Mouse (Mus musculus): ENCODE data around the gene Stn1. TPM values are rescaled to one million over a fixed set of nuclear protein-coding genes. Genes with fewer than 3 reads are reported as not detected.
A peak's percentile ranks its signal among the peaks of the same experiment; 100 is the strongest.

The Stn1 gene
- total RNA-seq, 2 experiments from 2014 or later = 13.1 to 18.7 TPM

GRCm38 (mm10) chr19:47510135-47510472 lies 27.2 kb downstream of the Stn1 start:
- DNase-seq = no peak

- DNase-seq = peak; percentile 17
Measured at GRCm38 (mm10) chr19:47508771-47509281, 28.5 kb downstream of the Stn1 start.

GRCm38 (mm10) chr19:47508191-47508590 lies 29.1 kb downstream of the Stn1 start:
- DNase-seq = no peak

GRCm38 (mm10) chr19:47507128-47508121 lies 29.9 kb downstream of the Stn1 start:
- peak; percentile 79 for DNase-seq

DNA sequence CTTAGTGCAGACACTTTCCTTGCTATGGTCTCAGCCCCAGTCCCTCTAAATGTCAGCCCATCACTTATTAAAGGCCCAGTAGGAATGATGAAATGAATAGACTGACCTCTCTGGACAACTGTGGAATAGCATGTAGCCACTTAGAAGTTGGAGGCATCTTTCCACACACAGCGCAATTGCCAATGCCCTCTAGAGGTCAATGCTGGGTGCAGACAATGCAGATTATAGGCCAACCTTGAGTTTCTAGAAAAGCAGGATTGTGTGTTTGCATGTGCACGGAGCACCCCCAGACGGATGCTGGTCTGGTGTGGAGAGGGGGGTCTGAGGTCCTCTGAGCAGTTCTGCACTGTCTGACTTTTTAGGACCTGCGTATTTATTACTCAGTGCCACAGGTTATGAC lies 33.7 kb downstream of the Stn1 start:
- DNase-seq = peak; percentile 35

- no peak for DNase-seq
Measured at GRCm38 (mm10) chr19:47502563-47502962, 34.7 kb downstream of the Stn1 start.

GRCm38 (mm10) chr19:47500389-47501011 lies 36.8 kb downstream of the Stn1 start:
- no peak for DNase-seq

- no peak for DNase-seq
Measured at GRCm38 (mm10) chr19:47499841-47500240, 37.5 kb downstream of the Stn1 start.

DNA sequence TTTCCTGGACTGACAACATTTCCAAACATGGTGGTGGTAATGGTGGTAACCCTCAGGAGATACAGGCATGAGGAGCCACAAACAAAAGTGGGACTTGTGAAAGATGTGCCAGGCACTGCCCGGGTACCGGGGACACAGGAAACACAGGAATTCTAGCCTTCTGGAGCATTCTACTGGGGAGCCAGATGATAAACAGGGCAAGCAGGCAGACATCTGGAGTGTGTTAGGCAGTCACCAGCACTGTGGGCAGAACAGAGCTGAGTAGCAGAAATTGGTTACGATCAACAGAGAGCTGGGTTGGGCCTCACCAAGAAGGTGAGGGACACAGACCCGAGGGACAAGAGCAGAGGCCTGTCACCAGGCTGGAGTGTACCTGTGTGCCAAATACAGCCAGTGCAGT lies 38.4 kb downstream of the Stn1 start:
- DNase-seq = no peak

GRCm38 (mm10) chr19:47497736-47498135 lies 39.6 kb downstream of the Stn1 start:
- DNase-seq = no peak

GRCm38 (mm10) chr19:47497313-47497712 lies 40.0 kb downstream of the Stn1 start:
- DNase-seq = no peak

DNA sequence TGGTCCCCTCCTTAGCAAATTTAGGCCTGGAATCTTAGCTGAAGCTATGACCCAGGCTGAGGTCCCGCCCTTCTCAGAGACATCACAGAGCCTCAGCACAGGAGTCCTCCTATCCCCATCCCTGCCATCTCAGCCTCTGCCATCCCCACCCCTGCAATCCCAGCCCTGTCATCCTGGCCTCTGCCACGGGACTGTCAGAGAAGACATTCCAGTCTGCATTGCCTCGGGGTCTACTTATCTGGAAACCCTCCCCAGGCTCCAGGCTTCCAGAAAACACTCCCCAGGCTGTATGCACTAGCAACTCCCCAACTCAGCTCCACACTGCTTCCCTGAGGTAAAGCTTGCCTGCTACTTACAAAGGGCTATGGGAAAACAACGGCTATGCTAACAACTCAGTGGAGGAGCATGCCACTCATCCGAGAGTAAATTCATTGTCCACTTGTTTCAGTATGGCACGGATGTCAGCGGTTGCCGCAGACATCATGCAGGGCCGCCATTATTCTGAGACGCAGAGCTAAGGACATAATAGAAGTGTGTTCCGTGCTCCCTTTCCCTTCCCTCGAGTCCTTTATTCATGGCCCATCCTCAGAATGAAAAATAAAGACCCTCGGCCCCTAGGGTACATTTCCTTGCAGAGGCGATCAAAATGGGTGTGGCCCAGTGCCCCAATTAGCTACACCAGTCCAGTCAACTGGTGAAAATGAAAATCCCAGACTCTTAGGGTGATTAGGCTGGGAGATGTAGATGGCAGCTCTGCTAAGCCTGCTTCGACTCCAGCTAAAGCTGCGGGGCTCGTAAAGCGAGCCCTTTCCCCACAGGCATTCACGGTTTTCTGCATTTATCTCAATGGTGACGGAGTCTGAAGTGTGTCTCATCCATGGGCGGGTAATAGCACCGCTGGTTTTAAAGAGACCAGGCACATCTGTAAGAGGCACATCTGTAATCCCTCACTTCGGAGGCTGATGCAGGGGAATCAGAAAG lies 44.0 kb downstream of the Stn1 start:
- no peak for DNase-seq

DNA sequence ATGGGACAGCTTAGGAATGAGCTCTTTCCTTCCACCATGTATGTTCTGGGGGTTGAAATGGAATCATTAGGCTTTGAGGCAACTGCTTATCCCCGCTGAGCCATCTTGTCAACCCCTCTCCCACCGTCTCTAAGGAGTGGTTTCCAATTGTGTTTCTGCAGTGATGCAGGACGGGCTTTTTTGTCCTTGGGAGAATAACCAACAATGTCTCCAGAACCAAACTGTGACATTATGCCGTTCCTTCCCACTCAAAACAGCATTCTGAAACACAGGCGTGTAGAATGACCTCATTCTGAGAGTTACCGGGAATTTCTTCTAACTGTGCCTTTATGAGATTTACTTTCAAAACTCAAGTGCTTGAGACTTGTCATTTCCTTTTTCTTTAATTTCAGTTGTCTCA lies 44.9 kb downstream of the Stn1 start:
- DNase-seq = no peak

- no peak for DNase-seq
Measured at GRCm38 (mm10) chr19:47491853-47492252, 45.5 kb downstream of the Stn1 start.

DNA sequence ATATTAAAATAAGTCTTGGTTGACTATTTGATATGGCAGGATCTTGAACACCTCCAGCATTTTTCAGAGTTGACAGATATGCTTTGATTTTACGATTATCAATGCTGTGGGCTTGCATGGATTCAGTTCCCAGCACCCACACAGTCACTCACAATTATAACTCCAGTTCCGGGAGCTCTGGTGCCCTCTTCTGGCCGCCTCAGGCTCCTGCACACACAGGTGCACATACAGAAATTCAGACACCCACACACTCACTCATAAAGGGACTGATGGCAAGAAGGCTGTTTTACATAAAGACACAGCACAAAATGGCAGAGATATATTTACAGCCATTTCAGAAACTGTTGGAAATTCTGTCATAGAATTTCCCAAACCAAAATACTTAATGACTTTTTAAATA lies 48.1 kb downstream of the Stn1 start:
- no peak for DNase-seq

DNA sequence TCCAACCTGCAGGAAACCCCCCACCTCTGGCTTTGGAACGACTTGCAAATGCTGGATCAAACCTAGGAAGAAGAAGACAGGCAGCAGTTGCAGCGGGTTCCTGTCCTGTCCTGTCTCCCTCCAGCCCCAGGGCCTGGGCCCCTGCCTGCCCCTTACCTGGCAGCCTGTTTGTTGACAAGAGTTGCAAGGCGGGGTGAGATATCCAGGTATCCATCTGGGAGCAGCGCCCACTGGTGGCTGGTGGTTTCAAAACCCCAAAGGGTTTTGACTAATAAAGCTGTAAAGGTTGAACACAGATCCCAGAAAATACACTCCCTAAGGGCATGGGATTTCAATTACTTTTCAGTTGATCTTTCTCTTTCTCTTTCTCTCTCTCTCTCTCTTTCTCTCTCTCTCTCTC lies 49.1 kb downstream of the Stn1 start:
- DNase-seq = peak; percentile 65

DNA sequence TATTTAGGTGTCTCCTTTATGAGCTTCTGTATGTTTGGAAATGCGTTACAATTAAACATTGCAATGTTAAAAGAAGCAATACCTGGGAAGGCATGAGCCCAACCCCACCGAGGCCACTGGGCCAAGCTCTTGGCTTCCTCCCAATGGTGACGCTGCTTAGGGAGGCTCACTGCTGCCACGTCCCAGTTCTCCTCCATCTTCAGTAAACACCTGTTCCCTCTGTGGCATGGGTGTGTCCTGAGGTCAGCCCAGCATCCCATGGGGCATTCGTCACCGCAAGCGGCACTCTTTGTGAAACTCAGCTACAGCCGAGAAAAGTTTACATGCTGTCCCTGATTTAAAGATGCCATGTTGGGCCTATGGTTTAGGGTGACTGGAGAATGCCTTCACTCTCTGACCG lies 49.7 kb downstream of the Stn1 start:
- DNase-seq = no peak

DNA sequence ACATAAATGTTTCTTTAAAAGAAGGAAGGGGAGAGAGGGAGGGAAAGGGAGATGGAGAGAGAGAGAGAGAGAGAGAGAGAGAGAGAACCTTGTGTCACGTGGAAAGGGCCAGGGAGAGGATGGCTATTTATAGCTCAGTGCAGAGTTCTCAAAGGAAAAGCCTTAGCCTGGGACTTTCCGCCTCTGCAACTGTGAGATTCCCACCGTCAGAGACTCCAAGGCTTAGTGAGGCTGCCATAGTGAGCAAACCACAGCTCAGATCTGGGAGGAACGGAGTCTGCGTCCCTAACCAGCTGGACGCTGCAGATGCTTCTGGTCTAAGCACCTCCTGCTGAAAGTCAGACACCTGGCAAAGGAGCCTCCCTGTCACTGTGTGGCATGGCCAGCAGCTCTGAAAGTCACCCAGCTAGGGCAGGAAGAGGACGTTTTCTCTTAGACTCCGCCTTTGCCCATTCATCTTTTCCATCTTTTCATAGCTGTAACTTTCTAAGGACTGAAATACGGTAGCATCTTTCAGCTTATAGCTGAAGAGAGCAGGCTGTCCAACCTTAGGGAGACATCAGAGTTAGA lies 51.2 kb downstream of the Stn1 start:
- no peak for DNase-seq

DNA sequence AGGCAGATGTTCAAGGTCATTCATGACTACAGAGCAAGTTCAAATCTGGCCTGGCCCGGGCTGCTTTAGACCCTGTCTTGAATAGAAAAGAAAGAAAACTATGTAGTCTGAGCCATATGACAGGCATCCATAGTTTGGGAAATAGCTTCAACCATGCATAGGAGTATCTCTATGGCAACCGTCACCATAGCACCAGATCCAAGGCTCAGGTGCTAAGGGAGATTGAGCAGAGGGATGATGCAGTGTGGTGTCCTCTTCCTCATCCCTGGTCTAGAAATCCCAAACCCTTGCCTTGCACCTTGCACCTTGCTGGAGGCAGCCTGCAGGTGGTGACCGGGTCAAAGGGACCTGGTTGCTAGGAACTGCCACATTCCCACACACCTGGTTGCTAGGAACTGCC lies 53.2 kb downstream of the Stn1 start:
- no peak for DNase-seq

- no peak for DNase-seq
Measured at GRCm38 (mm10) chr19:47483346-47483745, 54.0 kb downstream of the Stn1 start.

DNA sequence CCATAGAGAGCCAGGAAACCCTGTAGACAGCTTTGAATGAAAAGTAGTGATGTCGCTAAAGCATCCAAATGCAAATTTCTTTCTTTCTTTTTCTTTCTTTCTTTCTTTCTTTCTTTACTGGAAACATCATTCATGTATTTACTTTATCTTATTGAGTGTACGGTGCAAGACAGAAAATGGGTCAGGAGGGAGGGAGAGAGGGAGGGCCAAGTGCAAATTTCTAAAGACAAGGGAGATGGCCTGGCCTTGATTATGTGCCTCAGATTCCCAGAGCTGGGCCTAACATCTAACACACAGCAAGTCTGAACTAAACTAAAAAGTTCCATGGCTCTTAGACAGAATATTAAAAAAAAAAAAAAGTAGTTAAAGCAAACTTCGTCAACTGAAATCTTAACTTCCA lies 63.9 kb downstream of the Stn1 start:
- no peak for DNase-seq

- peak; percentile 68 for DNase-seq
Measured at GRCm38 (mm10) chr19:47472881-47473400, 64.4 kb downstream of the Stn1 start.
